Comparison of ENCODE assay signal across 28 mouse cellular contexts in genomic region chr11:86209123-86209522, GRCm38 (mm10).
"Had no signal": no experiment of that assay in that cellular context is flagged by ENCODE, and none has a peak within 500 bp of the region (broad histone marks: within the 10 kb centered on the region; RNA-seq: fewer than 3 reads in every experiment).

No protein-coding gene starts in this region.

- H3K4me1 ChIP-seq: limb, embryonic 10.5 days; limb, embryonic 12.5 days; limb, embryonic 13.5 days; limb, embryonic 15.5 days; liver, embryonic 15.5 days; lung, embryonic 15.5 days; midbrain, embryonic 10.5 days; midbrain, embryonic 12.5 days; midbrain, embryonic 13.5 days; midbrain, embryonic 15.5 days; neural tube, embryonic 12.5 days had no signal

- H3K9me3 ChIP-seq: limb, embryonic 15.5 days; liver, embryonic 12.5 days; liver, embryonic 13.5 days; liver, embryonic 15.5 days; lung, embryonic 15.5 days; megakaryocyte, embryonic 14.5 days; midbrain, embryonic 15.5 days; neural tube, embryonic 12.5 days had no signal

- H3K27ac ChIP-seq: limb, embryonic 10.5 days; limb, embryonic 12.5 days; limb, embryonic 13.5 days; limb, embryonic 15.5 days; liver, embryonic 12.5 days; liver, embryonic 13.5 days; liver, embryonic 14.5 days; liver, embryonic 15.5 days; lung, embryonic 15.5 days; macrophage; midbrain, embryonic 10.5 days; midbrain, embryonic 12.5 days; midbrain, embryonic 13.5 days; midbrain, embryonic 15.5 days; neural tube, embryonic 12.5 days had no signal

- H3K9ac ChIP-seq: limb, embryonic 12.5 days; limb, embryonic 13.5 days; limb, embryonic 15.5 days; liver, embryonic 12.5 days; liver, embryonic 13.5 days; liver, embryonic 14.5 days; liver, embryonic 15.5 days; liver, postnatal 0 days; lung, embryonic 14.5 days; lung, embryonic 15.5 days; midbrain, embryonic 12.5 days; midbrain, embryonic 13.5 days; midbrain, embryonic 15.5 days; neural tube, embryonic 12.5 days had no signal

- H3K27me3 ChIP-seq: limb, embryonic 12.5 days; limb, embryonic 13.5 days; limb, embryonic 15.5 days; liver, embryonic 12.5 days; liver, embryonic 13.5 days; liver, embryonic 15.5 days; lung, embryonic 15.5 days; megakaryocyte, embryonic 14.5 days; midbrain, embryonic 12.5 days; midbrain, embryonic 13.5 days; midbrain, embryonic 15.5 days; neural tube, embryonic 12.5 days had no signal

- H3K4me3 ChIP-seq: limb, embryonic 10.5 days; limb, embryonic 12.5 days; limb, embryonic 13.5 days; limb, embryonic 15.5 days; liver, embryonic 12.5 days; liver, embryonic 13.5 days; liver, embryonic 15.5 days; lung, embryonic 15.5 days; megakaryocyte, embryonic 14.5 days; midbrain, embryonic 10.5 days; midbrain, embryonic 12.5 days; midbrain, embryonic 13.5 days; midbrain, embryonic 15.5 days; myocyte; neural tube, embryonic 12.5 days had no signal

- DNase-seq: left cerebral cortex, postnatal 4 days; liver; liver, embryonic 13.5 days; liver, postnatal 0 days; lung, adult 18-20 months; lung, adult 2 months; lung, embryonic 14.5 days; lung, postnatal 10 days; lung, postnatal 14 days; lung, postnatal 36 days; lung, postnatal 4 days; midbrain, embryonic 14.5 days had no signal
